Mouse (Mus musculus): ENCODE results near the gene Banp.

Gene Banp

GRCm38 (mm10) chr8:121926266-121926665 lies 23.3 kb upstream of the Banp start:
- DNase-seq (ENCODE audit: extremely low read depth, low read depth, low spot score) = no peak

GRCm38 (mm10) chr8:121927316-121927715 lies 22.2 kb upstream of the Banp start:
- DNase-seq (ENCODE audit: extremely low read depth, low read depth, low spot score) = no peak

- DNase-seq (ENCODE audit: extremely low read depth, low read depth, low spot score) = no peak
These were observed 19.5 kb upstream of the Banp start for GRCm38 (mm10) chr8:121930047-121930446.

- no peak for DNase-seq (ENCODE audit: extremely low read depth, low read depth, low spot score)
These were observed 18.0 kb upstream of the Banp start for GRCm38 (mm10) chr8:121931571-121931970.

GRCm38 (mm10) chr8:121932026-121932667 lies 17.4 kb upstream of the Banp start:
- DNase-seq (ENCODE audit: extremely low read depth, low read depth, low spot score) = peak; percentile 99

- no peak for DNase-seq (ENCODE audit: extremely low read depth, low read depth, low spot score)
These were observed 16.7 kb upstream of the Banp start for GRCm38 (mm10) chr8:121932668-121933520.

- DNase-seq (ENCODE audit: extremely low read depth, low read depth, low spot score) = no peak
These were observed 15.0 kb upstream of the Banp start for GRCm38 (mm10) chr8:121934506-121934905.

- no peak for DNase-seq (ENCODE audit: extremely low read depth, low read depth, low spot score)
These were observed 14.6 kb upstream of the Banp start for GRCm38 (mm10) chr8:121934923-121935322.

- DNase-seq (ENCODE audit: extremely low read depth, low read depth, low spot score) = no peak
These were observed 13.9 kb upstream of the Banp start for GRCm38 (mm10) chr8:121935341-121936294.

- no peak for DNase-seq (ENCODE audit: extremely low read depth, low read depth, low spot score)
These were observed 13.2 kb upstream of the Banp start for GRCm38 (mm10) chr8:121936391-121936790.

- no peak for DNase-seq (ENCODE audit: extremely low read depth, low read depth, low spot score)
These were observed 10.8 kb upstream of the Banp start for GRCm38 (mm10) chr8:121938732-121939131.

GRCm38 (mm10) chr8:121943057-121943540 lies 6.5 kb upstream of the Banp start:
- no peak for DNase-seq (ENCODE audit: extremely low read depth, low read depth, low spot score)

- DNase-seq (ENCODE audit: extremely low read depth, low read depth, low spot score) = no peak
These were observed 5.8 kb upstream of the Banp start for GRCm38 (mm10) chr8:121943716-121944115.

GRCm38 (mm10) chr8:121944831-121945230 lies 4.7 kb upstream of the Banp start, which contains the start of gene Car5a:
Gene Car5a (minus strand): TSS chr8:121944904.
- DNase-seq (ENCODE audit: extremely low read depth, low read depth, low spot score) = no peak

GRCm38 (mm10) chr8:121946351-121946750 lies 3.2 kb upstream of the Banp start:
- DNase-seq (ENCODE audit: extremely low read depth, low read depth, low spot score) = no peak

GRCm38 (mm10) chr8:121947047-121947752 lies 2.4 kb upstream of the Banp start:
- DNase-seq (ENCODE audit: extremely low read depth, low read depth, low spot score) = no peak

GRCm38 (mm10) chr8:121947753-121948141 lies 1.8 kb upstream of the Banp start:
- DNase-seq (ENCODE audit: extremely low read depth, low read depth, low spot score) = no peak

- no peak for DNase-seq (ENCODE audit: extremely low read depth, low read depth, low spot score)
These were observed 1.0 kb upstream of the Banp start for GRCm38 (mm10) chr8:121948321-121949145.

- peak; percentile 97 for DNase-seq (ENCODE audit: extremely low read depth, low read depth, low spot score)
These were observed 595 bp downstream of the Banp start for GRCm38 (mm10) chr8:121949941-121950748.

Measured in fat pad, adult 2 months (tissue).